Mouse (Mus musculus): ENCODE measurements at regions not wholly inside any gene's neighbourhood (a gene's known extent, or its start where the extent isn't known, plus 50 kb on each side); places are given as distances from the start of the nearest gene placed in this dataset.

DNA sequence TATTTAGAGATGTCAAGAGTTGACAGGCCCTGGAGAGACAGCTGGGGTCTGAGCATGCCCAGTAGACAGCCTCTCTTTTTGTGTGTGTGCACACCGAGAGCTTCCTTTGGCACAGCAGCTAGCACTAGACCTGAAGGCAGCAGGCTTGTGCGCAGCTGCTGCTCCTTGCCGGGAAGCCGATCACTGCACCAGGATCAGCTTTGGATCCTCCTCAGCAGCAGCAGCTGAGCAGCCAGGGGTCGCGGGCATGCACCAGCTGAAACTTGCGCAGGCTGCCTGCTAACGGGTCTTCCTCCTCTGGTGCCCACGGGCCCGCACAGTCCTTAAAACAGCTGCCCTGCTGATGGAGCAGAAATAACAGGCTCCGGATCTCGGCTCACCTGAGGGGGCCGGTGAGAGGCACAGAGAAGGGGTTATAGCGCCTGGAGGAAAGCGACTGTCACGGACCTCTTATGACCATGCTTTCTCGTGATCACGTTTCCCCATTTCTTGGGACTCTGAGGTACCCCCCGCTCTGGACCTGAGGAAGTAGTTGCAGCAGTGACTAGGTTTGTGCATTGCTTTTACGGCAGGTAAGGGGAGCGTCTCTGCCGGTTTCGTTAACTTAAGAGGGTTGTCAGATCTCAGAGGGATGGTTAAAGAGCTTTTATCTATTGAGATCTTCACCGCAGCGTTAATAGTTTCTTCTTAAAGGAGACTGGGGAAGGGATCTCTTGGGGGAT is 57.8 kb upstream of the Arhgap18 start:
- 5% methylated on average over 25 of the region's 25 CpGs for WGBS
- Histone ChIP-seq H3K36me3 (no peaks in the 10 kb centered on the region), H3K9ac (peak overlapping the region; percentile 32), H3K9me3 (replicated peaks) (no peaks in the 10 kb centered on the region), H3K4me2 (peak overlapping the region; percentile 79), H3K27me3 (no peaks in the 10 kb centered on the region), H3K27ac (no peak overlapping the region), H3K4me1 (replicated peaks) (peaks cover 6% of the 10 kb centered on the region; the same call in 1 of the 2 replicates), H3K4me3 (peak overlapping the region; percentile 48)
- 0 out of 2 replicates have a peak, but pooled peaks have one; percentile 22 for ATAC-seq (replicated peaks; ENCODE audit: insufficient number of reproducible peaks, insufficient read depth, low FRiP score, low read depth)

All from heart, embryonic 15.5 days (tissue).